Mouse (Mus musculus): Measurements from ENCODE around the gene Stra8. TPM values are rescaled to one million over a fixed set of nuclear protein-coding genes. Genes with fewer than 3 reads are reported as not detected.

Stra8 gene
- polyA plus RNA-seq, 1 experiment, result 9.4 TPM

GRCm38 (mm10) chr6:34987085-34987645 is 67.2 kb downstream of the Stra8 start:
- Histone ChIP-seq H3K27ac (ENCODE audit: control insufficient read depth, insufficient read depth, low read depth, low read length) (no peak overlapping the region), H3K4me1 (ENCODE audit: control insufficient read depth, insufficient read depth, low read length) (peaks cover 5% of the 10 kb centered on the region; the same call in 1 of the 2 replicates), H3K36me3 (ENCODE audit: control insufficient read depth, insufficient read depth, low read length) (no peaks in the 10 kb centered on the region), H3K4me3 (ENCODE audit: control insufficient read depth, low read depth, low read length) (no peak overlapping the region), H3K27me3 (ENCODE audit: control insufficient read depth, insufficient read depth, low read length) (no peaks in the 10 kb centered on the region)
- TF ChIP-seq CTCF (IDR thresholded peaks at IDR 0.05; ENCODE audit: control insufficient read depth, insufficient read depth, insufficient replicate concordance, low read depth, low read length) (no peak), POLR2A (IDR thresholded peaks at IDR 0.05; ENCODE audit: control insufficient read depth, low read depth, low read length) (no peak)

DNA sequence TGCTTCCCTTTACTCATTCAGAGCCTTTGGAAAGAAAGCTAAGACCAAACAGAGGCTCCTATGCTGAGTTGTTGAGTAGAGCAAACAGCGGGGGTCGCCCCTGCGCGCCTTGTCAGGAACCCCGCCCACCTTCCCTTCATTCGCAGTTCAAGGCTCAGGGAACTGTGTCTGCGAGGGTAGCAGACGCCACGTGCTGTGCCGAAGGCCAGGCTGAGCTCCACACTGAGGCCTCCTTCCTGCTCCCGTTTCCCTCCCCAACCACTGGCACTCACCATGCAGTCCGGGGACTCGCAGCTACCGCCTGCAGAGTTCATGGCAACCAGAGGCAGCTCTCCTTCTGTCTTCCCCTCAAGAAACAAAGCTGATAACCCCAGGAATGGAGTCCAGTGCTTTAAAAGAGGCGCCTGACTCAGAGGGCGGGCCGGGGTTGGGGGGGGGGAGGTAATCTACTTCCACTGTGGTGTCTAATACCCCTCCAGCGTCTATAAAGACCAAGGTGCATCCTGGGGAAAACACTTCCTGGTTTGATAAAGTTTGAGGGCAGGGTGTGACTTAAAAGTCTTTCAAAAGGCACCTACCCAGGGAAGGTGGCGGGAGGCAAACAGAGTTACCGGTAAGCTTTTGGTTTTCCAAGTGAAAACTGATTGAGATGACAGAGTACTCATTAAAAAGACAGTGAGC is 68.3 kb downstream of the Stra8 start, which contains the start of gene Slc23a4:
Gene Slc23a4 (minus strand): TSS at position 324 of the 681 bp plus-strand sequence.
- Histone ChIP-seq H3K4me1 (ENCODE audit: control insufficient read depth, insufficient read depth, low read length) (peaks cover 5% of the 10 kb centered on the region; the same call in 1 of the 2 replicates), H3K27me3 (ENCODE audit: control insufficient read depth, insufficient read depth, low read length) (no peaks in the 10 kb centered on the region), H3K27ac (ENCODE audit: control insufficient read depth, insufficient read depth, low read depth, low read length) (no peak within 1 kb of the TSS), H3K4me3 (ENCODE audit: control insufficient read depth, low read depth, low read length) (peak within 1 kb of the TSS; percentile 67), H3K36me3 (ENCODE audit: control insufficient read depth, insufficient read depth, low read length) (no peaks in the 10 kb centered on the region)
- no peak for TF ChIP-seq POLR2A (IDR thresholded peaks at IDR 0.05; ENCODE audit: control insufficient read depth, low read depth, low read length)
- TF ChIP-seq CTCF (IDR thresholded peaks at IDR 0.05; ENCODE audit: control insufficient read depth, insufficient read depth, insufficient replicate concordance, low read depth, low read length), result no peak

Other genes starting within 250 kb of the Stra8 start
- 17.9 and 21.5 TPM in 2 replicates for gene Agbl3, start 139.7 kb upstream of the Stra8 start, polyA plus RNA-seq (2012; rRNA removed)
- gene Tmem140, start 57.0 kb upstream of the Stra8 start, polyA plus RNA-seq (2012; rRNA removed), result 1.1 and 1.3 TPM in 2 replicates
- 1.2 and 1.7 TPM in 2 replicates for gene Cyren, start 42.1 kb upstream of the Stra8 start, polyA plus RNA-seq (2012; rRNA removed)
- gene Wdr91, start 9.3 kb upstream of the Stra8 start, polyA plus RNA-seq (2012; rRNA removed), result 3.4 and 3.8 TPM in 2 replicates
- gene Slc23a4, start 68.2 kb downstream of the Stra8 start, polyA plus RNA-seq (2012; rRNA removed), result 0.30 and 0.78 TPM in 2 replicates
- gene Cnot4, start 213.6 kb downstream of the Stra8 start, polyA plus RNA-seq (2012; rRNA removed), result 56.1 and 60.8 TPM in 2 replicates

Measured in testis, adult 2 months (tissue).